Mouse (Mus musculus) brain, embryonic 14.5 days (tissue): Measurements from ENCODE around the gene Masp1.

ENCODE experiments used
- CTCF ChIP-seq: fragments of 200-500 bp; IDR thresholded peaks from 2 replicates; pipeline ENCODE4 v1.5.1; 2012; ENCODE audit warnings: inconsistent platforms, mild to moderate bottlenecking, moderate library complexity, borderline replicate concordance; ENCODE audit not compliant: insufficient read depth, insufficient read length; ENCODE audit errors: extremely low read depth
- POLR2A ChIP-seq: fragments of 200-500 bp; IDR thresholded peaks from 2 replicates; pipeline ENCODE4 v1.6.1; 2012; ENCODE audit warnings: mild to moderate bottlenecking, inconsistent platforms, borderline replicate concordance; ENCODE audit not compliant: poor library complexity, insufficient read depth, insufficient read length, severe bottlenecking; ENCODE audit errors: extremely low read depth

- TF ChIP-seq POLR2A (no peak), CTCF (no peak)
Measured at GRCm38 (mm10) chr16:23450816-23451215, 69.8 kb downstream of the Masp1 start.
